Mouse (Mus musculus): ENCODE results near the gene Lamb1. TPM values are rescaled to one million over a fixed set of nuclear protein-coding genes. Genes with fewer than 3 reads are reported as not detected.

Gene Lamb1
- total RNA-seq (2012; rRNA removed): 232 and 305 TPM in 2 replicates

DNA sequence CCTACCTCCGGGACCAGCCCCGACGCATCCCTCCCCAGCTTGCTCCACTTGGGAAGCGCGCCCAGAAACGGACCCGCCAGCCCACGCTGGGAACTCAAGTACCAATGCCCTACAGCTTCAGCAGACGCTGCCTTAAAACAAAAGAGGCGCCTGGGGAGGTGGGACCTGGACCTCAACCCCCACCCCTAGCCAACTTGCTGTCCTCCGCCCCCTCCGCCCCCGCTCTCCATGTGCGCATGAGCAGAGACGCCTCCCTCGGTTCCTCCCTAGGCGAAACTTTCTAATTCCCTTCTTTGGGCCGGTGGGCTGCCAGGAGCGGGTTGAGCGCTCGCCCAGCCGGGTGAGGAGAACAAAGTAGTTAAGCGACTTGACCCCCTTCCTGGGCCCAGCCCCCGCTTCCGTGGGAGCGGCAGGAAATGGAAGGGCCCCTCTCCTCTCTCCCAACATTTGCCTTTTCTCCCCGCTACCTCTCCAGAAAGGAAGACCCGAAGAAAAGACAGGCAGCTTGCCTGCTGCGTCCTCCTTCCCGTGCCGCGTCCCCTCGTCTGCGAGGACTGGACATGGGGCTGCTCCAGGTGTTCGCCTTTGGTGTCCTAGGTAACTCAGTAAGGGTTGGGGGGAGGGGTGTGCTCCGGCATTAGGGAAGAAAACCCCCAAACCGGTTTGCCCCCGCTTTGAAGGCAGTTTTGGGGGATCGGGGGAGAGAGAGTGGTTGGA lies at the start of gene Lamb1:
TSS of gene Lamb1 (plus strand) at position 230 of the 717 bp plus-strand sequence.
- peaks cover 3 to 11% of the 10 kb centered on the region in 2 experiments for H3K4me1 ChIP-seq (ENCODE audit: control insufficient read depth in 2 of 2, insufficient read depth in 2 of 2, low read length in 2 of 2, poor library complexity in 1 of 2)
- in situ Hi-C loops (cut with MboI; ENCODE audit: low sequenced_read_pairs in 2 of 2, unreplicated experiment in 2 of 2): no loop called here

GRCm38 (mm10) chr12:31217232-31217631 lies 47.8 kb upstream of the Lamb1 start:
- no peaks in the 10 kb centered on the region for H3K36me3 ChIP-seq (ENCODE audit: control insufficient read depth, insufficient read depth, low read length, poor library complexity, severe bottlenecking)
- no peak overlapping the region for H3K9ac ChIP-seq (ENCODE audit: insufficient read depth, low read depth, low read length, poor library complexity, severe bottlenecking)
- TF ChIP-seq ZC3H11A (IDR thresholded peaks at IDR 0.05; ENCODE audit: borderline replicate concordance, low read depth, low read length) (no peak), MAFK (IDR thresholded peaks at IDR 0.05; ENCODE audit: insufficient read depth, low read depth, low read length) (no peak), HCFC1 (IDR thresholded peaks at IDR 0.05; ENCODE audit: borderline replicate concordance, insufficient read depth, low read length) (no peak), ZNF384 (IDR thresholded peaks at IDR 0.05; ENCODE audit: low read depth, low read length) (no peak)
- in situ Hi-C loops (cut with MboI; ENCODE audit: low sequenced_read_pairs in 2 of 2, unreplicated experiment in 2 of 2): no loop called here
- peaks cover 0 to 3% of the 10 kb centered on the region in 2 experiments; a peak in 2 of 4 replicates for H3K4me1 ChIP-seq (ENCODE audit: control insufficient read depth in 2 of 2, insufficient read depth in 2 of 2, low read length in 2 of 2, poor library complexity in 1 of 2)
- no peak for DNase-seq (ENCODE audit: low read depth, low spot score)
- no peaks in the 10 kb centered on the region for H3K9me3 ChIP-seq (ENCODE audit: control insufficient read depth, insufficient read depth, low read depth, low read length)
- no peak overlapping the region for H3K27ac ChIP-seq (ENCODE audit: insufficient read depth, low read depth, low read length, poor library complexity, severe bottlenecking)
- H3K4me3 ChIP-seq (ENCODE audit: insufficient read depth in 1 of 2, low read depth in 1 of 2, low read length in 2 of 2, poor library complexity in 1 of 2, severe bottlenecking in 1 of 2): no peak overlapping the region

More for the DNA sequence above, at the start of gene Lamb1:
- no peak for TF ChIP-seq ZC3H11A (IDR thresholded peaks at IDR 0.05; ENCODE audit: borderline replicate concordance, low read depth, low read length)
- no peak for TF ChIP-seq HCFC1 (IDR thresholded peaks at IDR 0.05; ENCODE audit: borderline replicate concordance, insufficient read depth, low read length)
- no peak for TF ChIP-seq MAFK (IDR thresholded peaks at IDR 0.05; ENCODE audit: insufficient read depth, low read depth, low read length)
- TF ChIP-seq CHD2 (IDR thresholded peaks at IDR 0.05; ENCODE audit: low read depth, low read length): no peak
- no peak for TF ChIP-seq ZNF384 (IDR thresholded peaks at IDR 0.05; ENCODE audit: low read depth, low read length)
- Histone ChIP-seq H3K27ac (ENCODE audit: insufficient read depth, low read depth, low read length, poor library complexity, severe bottlenecking) (peak within 1 kb of the TSS; percentile 66; the same call in 1 of the 2 replicates), H3K9me3 (ENCODE audit: control insufficient read depth, insufficient read depth, low read depth, low read length) (no peaks in the 10 kb centered on the region), H3K9ac (ENCODE audit: insufficient read depth, low read depth, low read length, poor library complexity, severe bottlenecking) (peak within 1 kb of the TSS; percentile 72), H3K36me3 (ENCODE audit: control insufficient read depth, insufficient read depth, low read length, poor library complexity, severe bottlenecking) (peaks cover 8% of the 10 kb centered on the region; the same call in 1 of the 2 replicates), H3K4me3 (ENCODE audit: insufficient read depth in 1 of 2, low read depth in 1 of 2, low read length in 2 of 2, poor library complexity in 1 of 2, severe bottlenecking in 1 of 2) (peak within 1 kb of the TSS; percentile 61 to 76)
- peak; percentile 60 for DNase-seq (ENCODE audit: low read depth, low spot score)

- in situ Hi-C loops (cut with MboI; ENCODE audit: low sequenced_read_pairs in 2 of 2, unreplicated experiment in 2 of 2): no loop called here
- H3K36me3 ChIP-seq (ENCODE audit: control insufficient read depth, insufficient read depth, low read length, poor library complexity, severe bottlenecking): no peaks in the 10 kb centered on the region
- TF ChIP-seq HCFC1 (IDR thresholded peaks at IDR 0.05; ENCODE audit: borderline replicate concordance, insufficient read depth, low read length) (no peak), ZC3H11A (IDR thresholded peaks at IDR 0.05; ENCODE audit: borderline replicate concordance, low read depth, low read length) (no peak), CHD2 (IDR thresholded peaks at IDR 0.05; ENCODE audit: low read depth, low read length) (no peak), MAFK (IDR thresholded peaks at IDR 0.05; ENCODE audit: insufficient read depth, low read depth, low read length) (no peak), ZNF384 (IDR thresholded peaks at IDR 0.05; ENCODE audit: low read depth, low read length) (no peak)
- no peak overlapping the region for H3K27ac ChIP-seq (ENCODE audit: insufficient read depth, low read depth, low read length, poor library complexity, severe bottlenecking)
- no peak overlapping the region for H3K9ac ChIP-seq (ENCODE audit: insufficient read depth, low read depth, low read length, poor library complexity, severe bottlenecking)
- H3K4me3 ChIP-seq (ENCODE audit: insufficient read depth in 1 of 2, low read depth in 1 of 2, low read length in 2 of 2, poor library complexity in 1 of 2, severe bottlenecking in 1 of 2): no peak overlapping the region
- peaks cover 2 to 3% of the 10 kb centered on the region in 2 experiments; a peak in 3 of 4 replicates for H3K4me1 ChIP-seq (ENCODE audit: control insufficient read depth in 2 of 2, insufficient read depth in 2 of 2, low read length in 2 of 2, poor library complexity in 1 of 2)
- no peak for DNase-seq (ENCODE audit: low read depth, low spot score)
- H3K9me3 ChIP-seq (ENCODE audit: control insufficient read depth, insufficient read depth, low read depth, low read length): no peaks in the 10 kb centered on the region
Measured at GRCm38 (mm10) chr12:31218774-31219173, 46.3 kb upstream of the Lamb1 start.

- Histone ChIP-seq H3K27ac (ENCODE audit: insufficient read depth, low read depth, low read length, poor library complexity, severe bottlenecking) (no peak overlapping the region), H3K9me3 (ENCODE audit: control insufficient read depth, insufficient read depth, low read depth, low read length) (no peaks in the 10 kb centered on the region), H3K4me1 (ENCODE audit: control insufficient read depth in 2 of 2, insufficient read depth in 2 of 2, low read length in 2 of 2, poor library complexity in 1 of 2) (peaks cover 9 to 12% of the 10 kb centered on the region in 2 experiments), H3K36me3 (ENCODE audit: control insufficient read depth, insufficient read depth, low read length, poor library complexity, severe bottlenecking) (no peaks in the 10 kb centered on the region), H3K9ac (ENCODE audit: insufficient read depth, low read depth, low read length, poor library complexity, severe bottlenecking) (no peak overlapping the region), H3K4me3 (ENCODE audit: insufficient read depth in 1 of 2, low read depth in 1 of 2, low read length in 2 of 2, poor library complexity in 1 of 2, severe bottlenecking in 1 of 2) (no peak overlapping the region)
- TF ChIP-seq ZC3H11A (IDR thresholded peaks at IDR 0.05; ENCODE audit: borderline replicate concordance, low read depth, low read length) (no peak), MAFK (IDR thresholded peaks at IDR 0.05; ENCODE audit: insufficient read depth, low read depth, low read length) (no peak)
- no peak for DNase-seq (ENCODE audit: low read depth, low spot score)
- in situ Hi-C loops (cut with MboI; ENCODE audit: low sequenced_read_pairs in 2 of 2, unreplicated experiment in 2 of 2): no loop called here
Measured at GRCm38 (mm10) chr12:31221522-31221921, 43.5 kb upstream of the Lamb1 start.

Data from ES-E14 (cell line).